Mouse (Mus musculus): Measurements from ENCODE around the gene Olfr522. TPM values are rescaled to one million over a fixed set of nuclear protein-coding genes. Genes with fewer than 3 reads are reported as not detected.

Gene Olfr522
- polyA plus RNA-seq, 1 experiment from 2014 or later, result not detected

DNA sequence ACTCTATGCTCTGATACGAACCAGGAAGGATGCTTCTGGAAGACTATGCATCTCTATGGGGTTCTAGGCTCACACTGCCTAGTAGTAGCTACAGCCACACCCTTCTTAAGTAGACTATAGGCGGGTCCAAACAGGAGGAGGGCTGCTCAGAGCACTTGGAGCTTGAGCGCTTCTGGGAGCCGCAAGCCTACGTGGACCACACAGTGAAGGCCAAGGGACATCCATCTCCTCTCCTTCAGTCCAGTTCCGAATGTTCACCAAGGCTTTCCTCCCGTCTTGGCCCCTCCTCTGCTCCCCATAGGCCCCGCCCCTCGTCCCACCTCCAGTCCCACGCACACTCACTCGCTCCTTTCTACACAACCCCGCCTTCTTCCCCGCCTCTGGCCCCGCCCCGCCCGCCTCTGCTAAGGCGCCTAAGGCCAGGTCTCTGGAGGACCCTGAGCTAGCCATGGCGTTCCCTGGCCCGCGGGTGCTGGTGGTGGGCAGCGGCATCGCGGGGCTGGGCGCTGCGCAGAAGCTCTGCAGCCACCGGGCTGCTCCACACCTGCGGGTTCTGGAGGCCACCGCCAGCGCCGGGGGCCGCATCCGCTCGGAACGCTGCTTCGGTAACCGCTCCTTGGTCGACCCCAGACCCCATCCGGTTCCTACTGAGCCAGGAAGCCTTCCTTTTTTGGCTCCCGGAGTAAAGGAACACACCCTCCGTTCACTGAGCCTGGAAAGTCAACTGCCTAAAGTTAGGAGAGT, 39.1 kb downstream of the Olfr522 start:
- Histone ChIP-seq H3K4me3 (ENCODE audit: low read length) (peak overlapping the region; percentile 78), H3K36me3 (ENCODE audit: control insufficient read depth, insufficient read depth, low read length) (peaks cover 3% of the 10 kb centered on the region; the same call in 1 of the 2 replicates), H3K9me3 (ENCODE audit: control insufficient read depth, low read length) (no peaks in the 10 kb centered on the region), H3K27ac (ENCODE audit: low read depth, low read length) (0 out of 2 replicates have a peak overlapping the region, but pooled peaks have one; percentile 45), H3K27me3 (replicated peaks; ENCODE audit: control insufficient read depth, insufficient read depth, low read length) (no peaks in the 10 kb centered on the region), H3K9ac (ENCODE audit: low read depth, low read length) (peak overlapping the region; percentile 85), H3K4me1 (ENCODE audit: control insufficient read depth, insufficient read depth, low read depth, low read length) (0 out of 2 replicates have a peak, but pooled peaks cover 3% of the 10 kb centered on the region), H3K4me2 (ENCODE audit: low read length) (peak overlapping the region; percentile 75)
- 2% methylated on average over 40 of the region's 40 CpGs for WGBS
- ATAC-seq, result peak; percentile 99

DNA sequence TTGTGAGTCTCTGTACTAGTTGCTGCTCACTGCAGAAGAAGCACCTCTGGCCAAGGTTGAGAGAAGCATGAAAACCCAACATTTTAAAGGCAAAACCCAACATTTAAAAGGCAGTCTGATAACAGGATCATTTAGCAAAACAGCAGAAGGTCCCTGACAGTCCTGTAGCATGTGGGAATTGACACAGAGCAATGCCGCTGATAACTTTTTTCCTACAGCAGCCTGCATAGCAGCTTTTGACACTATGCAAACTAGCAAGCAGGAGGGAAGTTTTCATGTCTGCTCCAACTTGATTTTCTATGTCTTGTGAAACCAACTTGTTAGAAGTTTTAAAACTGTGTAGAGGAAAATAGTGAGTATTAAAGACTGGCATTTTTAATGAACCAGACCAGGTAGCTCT, 40.2 kb downstream of the Olfr522 start:
- no peaks in the 10 kb centered on the region for H3K36me3 ChIP-seq (ENCODE audit: control insufficient read depth, insufficient read depth, low read length)
- H3K9me3 ChIP-seq (ENCODE audit: control insufficient read depth, low read length), result no peaks in the 10 kb centered on the region
- H3K9ac ChIP-seq (ENCODE audit: low read depth, low read length), result no peak overlapping the region
- no peak for ATAC-seq
- no peak overlapping the region for H3K4me2 ChIP-seq (ENCODE audit: low read length)
- H3K27ac ChIP-seq (ENCODE audit: low read depth, low read length), result no peak overlapping the region
- 100% methylated on average over 1 of the region's 1 CpGs for WGBS
- 0 out of 2 replicates have a peak, but pooled peaks cover 3% of the 10 kb centered on the region for H3K4me1 ChIP-seq (ENCODE audit: control insufficient read depth, insufficient read depth, low read depth, low read length)
- no peaks in the 10 kb centered on the region for H3K27me3 ChIP-seq (replicated peaks; ENCODE audit: control insufficient read depth, insufficient read depth, low read length)
- H3K4me3 ChIP-seq (ENCODE audit: low read length), result no peak overlapping the region

DNA sequence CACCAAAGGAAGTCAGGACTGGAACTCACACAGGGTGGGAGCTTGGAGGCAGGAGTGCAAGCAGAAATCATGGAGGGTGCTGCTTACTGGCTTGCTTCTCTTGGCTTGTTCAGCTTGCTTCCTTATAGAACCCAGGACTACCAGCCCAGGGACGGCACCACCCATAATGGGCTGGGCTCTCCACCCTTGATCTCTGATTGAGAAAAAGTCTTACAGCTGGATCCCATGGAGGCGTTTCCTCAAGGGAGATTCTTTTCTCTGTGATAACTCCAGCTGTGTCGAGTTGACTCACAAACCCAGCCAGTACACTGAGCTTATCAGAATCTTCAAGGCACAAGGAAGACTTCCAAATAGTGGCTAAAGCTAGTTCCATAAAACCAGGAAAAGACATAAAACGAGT, 41.8 kb downstream of the Olfr522 start:
- 0 out of 2 replicates have a peak, but pooled peaks cover 3% of the 10 kb centered on the region for H3K4me1 ChIP-seq (ENCODE audit: control insufficient read depth, insufficient read depth, low read depth, low read length)
- no peak for ATAC-seq
- H3K9me3 ChIP-seq (ENCODE audit: control insufficient read depth, low read length), result no peaks in the 10 kb centered on the region
- 38% methylated on average over 4 of the region's 4 CpGs for WGBS
- H3K27ac ChIP-seq (ENCODE audit: low read depth, low read length), result no peak overlapping the region
- H3K9ac ChIP-seq (ENCODE audit: low read depth, low read length), result no peak overlapping the region
- no peaks in the 10 kb centered on the region for H3K36me3 ChIP-seq (ENCODE audit: control insufficient read depth, insufficient read depth, low read length)
- H3K4me3 ChIP-seq (ENCODE audit: low read length), result no peak overlapping the region
- no peaks in the 10 kb centered on the region for H3K27me3 ChIP-seq (replicated peaks; ENCODE audit: control insufficient read depth, insufficient read depth, low read length)
- H3K4me2 ChIP-seq (ENCODE audit: low read length), result no peak overlapping the region

DNA sequence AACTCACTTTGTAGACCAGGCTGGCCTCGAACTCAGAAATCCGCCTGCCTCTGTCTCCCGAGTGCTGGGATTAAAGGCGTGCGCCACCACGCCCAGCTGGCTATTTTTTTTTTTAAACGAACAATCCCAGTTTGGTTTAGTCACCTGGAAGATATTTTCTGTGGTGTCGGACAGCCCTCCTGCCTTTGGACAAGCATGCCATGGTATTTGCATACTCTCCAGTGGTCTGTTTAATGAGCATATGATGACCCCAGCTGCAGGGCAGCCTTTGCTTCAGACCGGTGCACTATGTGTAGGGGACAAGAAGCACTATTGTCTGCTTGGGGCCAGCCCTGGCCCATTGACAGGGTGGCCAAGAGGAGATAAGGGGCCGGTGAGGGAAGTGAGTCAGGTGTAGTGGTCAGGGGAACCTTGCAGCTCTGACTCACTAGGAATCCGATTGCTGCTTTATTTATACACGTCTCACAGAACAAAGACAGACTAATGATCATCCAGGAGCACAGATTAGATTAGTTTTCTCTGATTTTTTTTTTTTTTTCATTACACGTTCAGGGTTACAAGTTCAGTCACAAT, 43.1 kb downstream of the Olfr522 start:
- ATAC-seq, result no peak
- peaks cover 7% of the 10 kb centered on the region for H3K4me1 ChIP-seq (ENCODE audit: control insufficient read depth, insufficient read depth, low read depth, low read length)
- no peak overlapping the region for H3K27ac ChIP-seq (ENCODE audit: low read depth, low read length)
- H3K4me3 ChIP-seq (ENCODE audit: low read length), result no peak overlapping the region
- H3K9me3 ChIP-seq (ENCODE audit: control insufficient read depth, low read length), result no peaks in the 10 kb centered on the region
- no peak overlapping the region for H3K4me2 ChIP-seq (ENCODE audit: low read length)
- no peaks in the 10 kb centered on the region for H3K27me3 ChIP-seq (replicated peaks; ENCODE audit: control insufficient read depth, insufficient read depth, low read length)
- no peak overlapping the region for H3K9ac ChIP-seq (ENCODE audit: low read depth, low read length)
- no peaks in the 10 kb centered on the region for H3K36me3 ChIP-seq (ENCODE audit: control insufficient read depth, insufficient read depth, low read length)
- 77% methylated on average over 13 of the region's 13 CpGs for WGBS

DNA sequence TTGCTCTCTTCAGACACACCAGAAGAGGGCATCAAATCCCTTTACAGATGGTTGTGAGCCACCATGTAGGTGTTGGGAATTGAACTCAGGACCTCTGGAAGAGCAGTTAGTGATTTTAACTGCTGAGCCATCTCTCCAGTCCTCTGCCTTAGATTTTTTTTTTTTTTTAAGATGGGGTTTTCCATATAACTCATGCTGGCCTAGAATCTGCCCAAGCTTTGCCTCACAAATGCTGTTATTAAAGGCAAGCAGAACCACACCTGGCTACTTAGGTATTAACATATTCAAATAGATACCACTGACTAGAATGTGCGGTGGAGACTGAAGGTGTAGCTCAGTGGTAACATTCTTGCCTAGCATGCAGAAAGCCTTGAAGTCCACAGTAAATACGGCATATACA, 44.1 kb downstream of the Olfr522 start:
- H3K27me3 ChIP-seq (replicated peaks; ENCODE audit: control insufficient read depth, insufficient read depth, low read length), result no peaks in the 10 kb centered on the region
- ATAC-seq, result no peak
- H3K4me3 ChIP-seq (ENCODE audit: low read length), result no peak overlapping the region
- no peaks in the 10 kb centered on the region for H3K9me3 ChIP-seq (ENCODE audit: control insufficient read depth, low read length)
- no peak overlapping the region for H3K27ac ChIP-seq (ENCODE audit: low read depth, low read length)
- no peaks in the 10 kb centered on the region for H3K36me3 ChIP-seq (ENCODE audit: control insufficient read depth, insufficient read depth, low read length)
- WGBS, result 92% methylated on average over 2 of the region's 2 CpGs
- H3K9ac ChIP-seq (ENCODE audit: low read depth, low read length), result no peak overlapping the region
- H3K4me2 ChIP-seq (ENCODE audit: low read length), result no peak overlapping the region
- peaks cover 5% of the 10 kb centered on the region for H3K4me1 ChIP-seq (ENCODE audit: control insufficient read depth, insufficient read depth, low read depth, low read length)

DNA sequence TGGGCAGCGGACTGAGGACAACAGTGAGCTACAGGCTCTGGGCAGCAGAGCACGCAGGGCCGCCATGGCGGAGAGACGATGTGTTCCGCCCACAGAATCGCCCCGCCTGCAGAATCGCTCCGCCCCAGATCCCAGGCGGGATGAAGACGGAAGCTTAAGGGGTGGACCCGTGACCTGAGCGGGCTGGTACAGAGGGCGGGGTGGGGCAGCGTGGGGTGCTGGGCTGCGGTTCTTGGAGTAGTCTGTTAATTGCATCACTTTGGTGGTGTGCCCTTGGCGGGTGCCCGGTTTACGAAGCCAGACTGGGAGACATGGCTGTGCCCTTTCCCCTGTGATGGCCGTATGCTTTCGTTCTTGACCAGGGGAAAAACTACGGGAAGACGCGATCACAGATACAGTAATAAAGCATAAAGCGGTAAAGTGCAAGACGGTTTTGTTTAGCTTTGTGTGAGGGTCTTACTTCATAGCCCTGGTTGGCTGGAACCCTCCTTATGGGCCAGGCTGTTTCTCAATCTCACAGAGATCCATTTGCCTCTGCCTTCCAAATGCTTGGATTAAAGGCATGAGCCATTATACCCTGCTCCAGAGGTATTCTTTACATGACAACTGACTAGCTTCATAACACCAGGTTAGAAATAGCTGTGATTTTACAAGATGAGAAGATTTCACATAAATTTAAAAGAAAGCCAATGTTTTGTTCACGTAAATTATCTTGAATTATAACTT, 48.1 kb downstream of the Olfr522 start, which contains the start of gene Echs1:
TSS of gene Echs1 (minus strand) at position 148 of the 726 bp plus-strand sequence.
- WGBS, result 3% methylated on average over 27 of the region's 28 CpGs

DNA sequence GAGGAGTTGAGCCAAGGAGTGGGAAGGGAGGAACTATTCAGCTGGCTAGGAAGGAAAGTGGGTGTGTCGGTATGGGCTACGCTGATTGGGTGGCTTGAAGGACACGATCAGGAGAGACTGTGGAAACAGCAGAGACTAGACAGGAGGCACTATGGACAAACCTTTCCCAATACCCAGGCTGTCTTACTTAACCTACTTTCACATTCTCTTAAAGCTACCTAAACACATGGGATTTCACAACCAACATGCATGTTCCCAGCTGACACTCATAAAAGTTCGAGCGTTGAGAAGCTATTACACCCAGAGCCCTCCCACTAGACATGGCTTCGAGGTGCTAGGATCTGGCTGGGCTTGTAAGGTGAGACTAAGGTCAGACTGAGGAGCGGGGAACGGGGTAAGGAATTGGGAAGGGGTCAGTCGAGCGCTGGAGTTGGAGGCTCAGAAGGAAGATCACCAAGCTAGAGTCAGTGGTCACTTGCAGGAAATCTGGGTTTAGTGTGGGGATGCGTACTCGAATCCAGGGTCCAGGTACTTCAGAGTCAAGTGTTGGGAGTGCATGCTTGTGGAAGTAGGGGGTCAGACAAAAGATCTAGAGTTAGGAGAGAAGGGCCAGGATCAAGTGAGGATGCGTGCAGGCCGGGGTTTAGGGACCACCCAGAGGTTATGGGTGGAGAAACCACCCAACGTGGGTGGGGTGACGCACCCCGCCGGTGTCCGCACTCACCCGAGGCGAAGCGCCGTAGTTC, 48.8 kb downstream of the Olfr522 start, which contains the start of gene Paox:
TSS of gene Paox (plus strand) at position 217 of the 746 bp plus-strand sequence.
- WGBS, result 4% methylated on average over 22 of the region's 23 CpGs
- Histone ChIP-seq H3K27me3 (replicated peaks; ENCODE audit: control insufficient read depth, insufficient read depth, low read length) (no peaks in the 10 kb centered on the region), H3K36me3 (ENCODE audit: control insufficient read depth, insufficient read depth, low read length) (peaks cover 6% of the 10 kb centered on the region), H3K4me3 (ENCODE audit: low read length) (peak within 1 kb of the TSS; percentile 80), H3K9me3 (ENCODE audit: control insufficient read depth, low read length) (no peaks in the 10 kb centered on the region), H3K4me1 (ENCODE audit: control insufficient read depth, insufficient read depth, low read depth, low read length) (peaks cover 5% of the 10 kb centered on the region), H3K9ac (ENCODE audit: low read depth, low read length) (peak within 1 kb of the TSS; percentile 88), H3K27ac (ENCODE audit: low read depth, low read length) (peak within 1 kb of the TSS; percentile 91), H3K4me2 (ENCODE audit: low read length) (peak within 1 kb of the TSS; percentile 97)
- ATAC-seq, result peak; percentile 77

More for the DNA sequence above, 48.1 kb downstream of the Olfr522 start, which contains the start of gene Echs1:
- ATAC-seq, result peak; percentile 96
- Histone ChIP-seq H3K4me2 (ENCODE audit: low read length) (peak within 1 kb of the TSS; percentile 97), H3K27me3 (replicated peaks; ENCODE audit: control insufficient read depth, insufficient read depth, low read length) (no peaks in the 10 kb centered on the region), H3K27ac (ENCODE audit: low read depth, low read length) (peak within 1 kb of the TSS; percentile 91), H3K4me1 (ENCODE audit: control insufficient read depth, insufficient read depth, low read depth, low read length) (peaks cover 5% of the 10 kb centered on the region), H3K9ac (ENCODE audit: low read depth, low read length) (peak within 1 kb of the TSS; percentile 88), H3K9me3 (ENCODE audit: control insufficient read depth, low read length) (no peaks in the 10 kb centered on the region), H3K36me3 (ENCODE audit: control insufficient read depth, insufficient read depth, low read length) (peaks cover 6% of the 10 kb centered on the region), H3K4me3 (ENCODE audit: low read length) (peak within 1 kb of the TSS; percentile 80)

DNA sequence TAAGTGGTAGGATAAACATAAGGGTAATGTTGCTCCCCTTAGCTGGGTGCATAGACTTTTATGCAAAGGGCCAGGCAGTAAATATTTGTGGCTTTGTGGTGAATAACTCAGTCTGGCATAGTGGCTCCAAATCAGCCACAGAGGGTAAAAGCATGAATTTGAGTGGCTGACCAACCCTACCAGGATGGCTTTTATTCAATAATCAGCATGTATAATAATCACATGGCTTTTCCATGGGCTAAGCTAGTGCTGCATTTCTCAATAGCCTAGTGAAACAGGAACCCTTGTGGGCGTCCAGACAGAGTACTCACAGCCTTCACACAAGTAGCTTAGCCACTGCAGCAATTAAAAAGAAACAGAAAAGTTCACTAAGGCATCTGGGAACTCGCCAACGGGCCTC, 52.6 kb downstream of the Olfr522 start:
- H3K27ac ChIP-seq (ENCODE audit: low read depth, low read length), result no peak overlapping the region
- no peak overlapping the region for H3K4me2 ChIP-seq (ENCODE audit: low read length)
- no peak overlapping the region for H3K9ac ChIP-seq (ENCODE audit: low read depth, low read length)
- H3K27me3 ChIP-seq (replicated peaks; ENCODE audit: control insufficient read depth, insufficient read depth, low read length), result no peaks in the 10 kb centered on the region
- H3K4me1 ChIP-seq (ENCODE audit: control insufficient read depth, insufficient read depth, low read depth, low read length), result peaks cover under 1% of the 10 kb centered on the region
- no peak for ATAC-seq
- H3K4me3 ChIP-seq (ENCODE audit: low read length), result no peak overlapping the region
- H3K9me3 ChIP-seq (ENCODE audit: control insufficient read depth, low read length), result no peaks in the 10 kb centered on the region
- H3K36me3 ChIP-seq (ENCODE audit: control insufficient read depth, insufficient read depth, low read length), result peaks cover 23% of the 10 kb centered on the region
- WGBS, result 59% methylated on average over 3 of the region's 3 CpGs

Data from hindbrain, embryonic 16.5 days (tissue).